Mouse (Mus musculus): Measurements from ENCODE around the gene Gpatch8.

DNA sequence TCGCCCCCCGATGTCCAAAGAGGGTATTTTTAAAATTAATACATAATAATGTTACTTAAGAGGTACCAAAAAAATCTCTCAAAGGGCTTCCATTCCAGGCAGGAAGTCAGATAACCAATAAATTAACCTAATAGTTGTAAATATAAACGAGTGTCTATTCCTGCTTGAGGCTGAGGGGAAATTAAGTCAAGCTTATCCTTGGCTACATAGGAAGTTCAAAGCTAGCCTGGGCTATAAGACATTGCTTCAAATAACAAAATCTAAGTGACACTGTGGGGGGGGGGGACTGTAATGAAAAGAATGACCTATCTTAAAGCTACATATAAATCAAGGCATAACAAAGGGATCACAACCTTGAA is 503 bp upstream of the Gpatch8 start:
- TF ChIP-seq CTCF (IDR thresholded peaks at IDR 0.05 in 2 of 3, conservative IDR thresholded peaks at IDR 0.05 in 1 of 3; ENCODE audit: control insufficient read depth in 1 of 3, insufficient read depth in 1 of 3, low read depth in 2 of 3, low read length in 3 of 3, poor library complexity in 1 of 3, severe bottlenecking in 1 of 3) (0 out of 6 replicates have a peak, but pooled peaks of 1 of the 3 experiments have one; percentile 24), TAL1 (IDR thresholded peaks at IDR 0.05; ENCODE audit: low read length) (no peak), NRF1 (IDR thresholded peaks at IDR 0.05; ENCODE audit: insufficient read depth, low read depth, low read length, poor library complexity, severe bottlenecking) (no peak), MYC (IDR thresholded peaks at IDR 0.05; ENCODE audit: low read depth, low read length) (no peak), GABPA (IDR thresholded peaks at IDR 0.05; ENCODE audit: low read depth, low read length) (no peak), USF1 (IDR thresholded peaks at IDR 0.05; ENCODE audit: low read depth, low read length) (no peak), GATA1 (IDR thresholded peaks at IDR 0.05; ENCODE audit: low read depth, low read length) (no peak), POLR2A (IDR thresholded peaks at IDR 0.05; ENCODE audit: control insufficient read depth in 1 of 2, insufficient read depth in 1 of 2, low read depth in 1 of 2, low read length in 2 of 2, poor library complexity in 1 of 2) (no peak), HCFC1 (IDR thresholded peaks at IDR 0.05; ENCODE audit: low read depth, low read length) (no peak), ZC3H11A (IDR thresholded peaks at IDR 0.05; ENCODE audit: low read depth, low read length) (no peak), ZKSCAN1 (IDR thresholded peaks at IDR 0.05; ENCODE audit: low read depth, low read length) (no peak), E2F4 (IDR thresholded peaks at IDR 0.05; ENCODE audit: borderline replicate concordance, low read depth, low read length) (no peak), EP300 (IDR thresholded peaks at IDR 0.05; ENCODE audit: low read depth in 1 of 2, low read length in 2 of 2) (no peak), NELFE (IDR thresholded peaks at IDR 0.05; ENCODE audit: low read depth, low read length) (no peak)
